Mouse (Mus musculus): ENCODE data around the gene Tenm4. TPM values are rescaled to one million over a fixed set of nuclear protein-coding genes. Genes with fewer than 3 reads are reported as not detected.
A peak's percentile ranks its signal among the peaks of the same experiment; 100 is the strongest.

Gene Tenm4
- polyA plus RNA-seq, 1 experiment from 2014 or later = 11.4 TPM

GRCm38 (mm10) chr7:96775080-96775486 lies 604.0 kb downstream of the Tenm4 start:
- H3K9me3 ChIP-seq (replicated peaks; ENCODE audit: control insufficient read depth, low read length) = no peaks in the 10 kb centered on the region; the same call in 1 of the 2 replicates
- 63% methylated on average over 6 of the region's 6 CpGs for WGBS (ENCODE audit: insufficient replicate concordance)
- H3K4me2 ChIP-seq = no peak overlapping the region
- H3K4me1 ChIP-seq (ENCODE audit: control insufficient read depth, insufficient read depth, low read length) = peaks cover 12% of the 10 kb centered on the region
- no peak for ATAC-seq (replicated peaks; ENCODE audit: insufficient number of reproducible peaks, low FRiP score, low TSS enrichment)
- no peak overlapping the region for H3K4me3 ChIP-seq (ENCODE audit: low read depth, low read length)
- H3K36me3 ChIP-seq (ENCODE audit: control insufficient read depth, insufficient read depth, low read length) = no peaks in the 10 kb centered on the region
- no peak overlapping the region for H3K9ac ChIP-seq (ENCODE audit: low read depth, low read length)
- 0 out of 2 replicates have a peak overlapping the region, but pooled peaks have one; percentile 8 for H3K27ac ChIP-seq (ENCODE audit: low read depth, low read length)
- H3K27me3 ChIP-seq (ENCODE audit: control insufficient read depth, insufficient read depth, low read length) = 0 out of 2 replicates have a peak, but pooled peaks cover 3% of the 10 kb centered on the region

- WGBS (ENCODE audit: insufficient replicate concordance) = 74% methylated on average over 8 of the region's 8 CpGs
- Histone ChIP-seq H3K27me3 (ENCODE audit: control insufficient read depth, insufficient read depth, low read length) (0 out of 2 replicates have a peak, but pooled peaks cover 3% of the 10 kb centered on the region), H3K27ac (ENCODE audit: low read depth, low read length) (no peak overlapping the region), H3K4me1 (ENCODE audit: control insufficient read depth, insufficient read depth, low read length) (peaks cover 13% of the 10 kb centered on the region), H3K9me3 (replicated peaks; ENCODE audit: control insufficient read depth, low read length) (no peaks in the 10 kb centered on the region; the same call in 1 of the 2 replicates), H3K4me3 (ENCODE audit: low read depth, low read length) (no peak overlapping the region), H3K4me2 (no peak overlapping the region), H3K36me3 (ENCODE audit: control insufficient read depth, insufficient read depth, low read length) (no peaks in the 10 kb centered on the region), H3K9ac (ENCODE audit: low read depth, low read length) (no peak overlapping the region)
- no peak for ATAC-seq (replicated peaks; ENCODE audit: insufficient number of reproducible peaks, low FRiP score, low TSS enrichment)
These were observed 607.0 kb downstream of the Tenm4 start for GRCm38 (mm10) chr7:96777938-96778600.

DNA sequence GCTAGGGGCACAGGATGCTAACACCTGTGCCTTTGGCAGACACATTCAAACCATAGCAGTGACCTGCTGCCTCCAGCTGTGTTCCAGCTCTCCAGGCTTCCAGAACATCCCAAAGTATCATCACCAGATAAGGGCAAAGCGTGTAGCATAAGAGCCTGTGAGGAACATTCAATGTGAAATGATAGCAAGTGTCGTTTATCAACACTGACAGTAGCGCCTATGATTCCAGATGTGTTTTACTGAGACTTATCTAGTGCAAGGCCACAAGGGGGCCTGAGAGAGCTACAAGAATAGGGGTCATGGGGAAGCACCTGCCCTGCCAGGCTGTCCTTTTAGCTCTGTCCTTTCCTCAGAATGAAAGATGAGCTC lies 607.5 kb downstream of the Tenm4 start:
- Histone ChIP-seq H3K27ac (ENCODE audit: low read depth, low read length) (no peak overlapping the region), H3K4me3 (ENCODE audit: low read depth, low read length) (no peak overlapping the region)
- 50% methylated on average over 3 of the region's 3 CpGs for WGBS (ENCODE audit: insufficient replicate concordance)

GRCm38 (mm10) chr7:96780556-96780955 lies 609.5 kb downstream of the Tenm4 start:
- H3K4me1 ChIP-seq (ENCODE audit: control insufficient read depth, insufficient read depth, low read length) = 0 out of 2 replicates have a peak, but pooled peaks cover 3% of the 10 kb centered on the region
- no peak overlapping the region for H3K4me3 ChIP-seq (ENCODE audit: low read depth, low read length)
- no peak for ATAC-seq (replicated peaks; ENCODE audit: insufficient number of reproducible peaks, low FRiP score, low TSS enrichment)
- no peaks in the 10 kb centered on the region for H3K36me3 ChIP-seq (ENCODE audit: control insufficient read depth, insufficient read depth, low read length)
- H3K27ac ChIP-seq (ENCODE audit: low read depth, low read length) = no peak overlapping the region
- H3K27me3 ChIP-seq (ENCODE audit: control insufficient read depth, insufficient read depth, low read length) = 0 out of 2 replicates have a peak, but pooled peaks cover under 1% of the 10 kb centered on the region
- H3K9me3 ChIP-seq (replicated peaks; ENCODE audit: control insufficient read depth, low read length) = no peaks in the 10 kb centered on the region; the same call in 1 of the 2 replicates
- H3K9ac ChIP-seq (ENCODE audit: low read depth, low read length) = no peak overlapping the region
- H3K4me2 ChIP-seq = no peak overlapping the region
- WGBS (ENCODE audit: insufficient replicate concordance) = 73% methylated on average over 1 of the region's 1 CpGs

More for the DNA sequence above, 607.5 kb downstream of the Tenm4 start:
- ATAC-seq (replicated peaks; ENCODE audit: insufficient number of reproducible peaks, low FRiP score, low TSS enrichment) = no peak
- Histone ChIP-seq H3K9ac (ENCODE audit: low read depth, low read length) (no peak overlapping the region), H3K4me1 (ENCODE audit: control insufficient read depth, insufficient read depth, low read length) (peaks cover 7% of the 10 kb centered on the region), H3K36me3 (ENCODE audit: control insufficient read depth, insufficient read depth, low read length) (no peaks in the 10 kb centered on the region), H3K27me3 (ENCODE audit: control insufficient read depth, insufficient read depth, low read length) (0 out of 2 replicates have a peak, but pooled peaks cover 3% of the 10 kb centered on the region), H3K9me3 (replicated peaks; ENCODE audit: control insufficient read depth, low read length) (no peaks in the 10 kb centered on the region; the same call in 1 of the 2 replicates), H3K4me2 (no peak overlapping the region)

- no peak overlapping the region for H3K27ac ChIP-seq (ENCODE audit: low read depth, low read length)
- H3K4me3 ChIP-seq (ENCODE audit: low read depth, low read length) = no peak overlapping the region
- H3K9ac ChIP-seq (ENCODE audit: low read depth, low read length) = no peak overlapping the region
- H3K9me3 ChIP-seq (replicated peaks; ENCODE audit: control insufficient read depth, low read length) = no peaks in the 10 kb centered on the region; the same call in 1 of the 2 replicates
- H3K4me2 ChIP-seq = no peak overlapping the region
- H3K4me1 ChIP-seq (ENCODE audit: control insufficient read depth, insufficient read depth, low read length) = 0 out of 2 replicates have a peak, but pooled peaks cover 3% of the 10 kb centered on the region
- ATAC-seq (replicated peaks; ENCODE audit: insufficient number of reproducible peaks, low FRiP score, low TSS enrichment) = no peak
- H3K27me3 ChIP-seq (ENCODE audit: control insufficient read depth, insufficient read depth, low read length) = no peaks in the 10 kb centered on the region
- WGBS (ENCODE audit: insufficient replicate concordance) = 64% methylated on average over 6 of the region's 6 CpGs
- H3K36me3 ChIP-seq (ENCODE audit: control insufficient read depth, insufficient read depth, low read length) = no peaks in the 10 kb centered on the region
These were observed 610.0 kb downstream of the Tenm4 start for GRCm38 (mm10) chr7:96781068-96781467.

DNA sequence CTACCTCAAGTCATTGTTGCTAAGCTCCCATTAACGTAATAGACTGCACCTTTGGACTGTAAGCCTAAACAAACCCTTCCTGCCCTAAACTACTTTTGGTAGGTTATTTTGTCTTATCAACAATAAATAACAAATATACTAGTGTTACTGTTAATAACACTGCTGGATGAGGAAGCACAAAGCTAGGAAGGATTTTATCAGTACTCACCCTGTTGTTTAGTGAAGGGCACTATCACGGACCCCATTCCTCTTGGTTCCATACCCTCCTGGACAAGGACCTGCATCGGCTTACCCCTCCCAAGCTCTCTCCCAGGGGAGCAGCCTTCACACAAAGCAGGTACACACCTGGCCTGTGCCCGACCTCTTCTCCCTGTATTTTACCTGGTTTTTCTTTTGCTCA lies 611.6 kb downstream of the Tenm4 start:
- H3K9me3 ChIP-seq (replicated peaks; ENCODE audit: control insufficient read depth, low read length) = no peaks in the 10 kb centered on the region
- H3K27me3 ChIP-seq (ENCODE audit: control insufficient read depth, insufficient read depth, low read length) = no peaks in the 10 kb centered on the region
- no peak for ATAC-seq (replicated peaks; ENCODE audit: insufficient number of reproducible peaks, low FRiP score, low TSS enrichment)
- WGBS (ENCODE audit: insufficient replicate concordance) = 85% methylated on average over 4 of the region's 4 CpGs
- H3K9ac ChIP-seq (ENCODE audit: low read depth, low read length) = no peak overlapping the region
- H3K27ac ChIP-seq (ENCODE audit: low read depth, low read length) = no peak overlapping the region
- no peak overlapping the region for H3K4me3 ChIP-seq (ENCODE audit: low read depth, low read length)
- no peaks in the 10 kb centered on the region for H3K36me3 ChIP-seq (ENCODE audit: control insufficient read depth, insufficient read depth, low read length)
- H3K4me2 ChIP-seq = no peak overlapping the region
- 0 out of 2 replicates have a peak, but pooled peaks cover 3% of the 10 kb centered on the region for H3K4me1 ChIP-seq (ENCODE audit: control insufficient read depth, insufficient read depth, low read length)

DNA sequence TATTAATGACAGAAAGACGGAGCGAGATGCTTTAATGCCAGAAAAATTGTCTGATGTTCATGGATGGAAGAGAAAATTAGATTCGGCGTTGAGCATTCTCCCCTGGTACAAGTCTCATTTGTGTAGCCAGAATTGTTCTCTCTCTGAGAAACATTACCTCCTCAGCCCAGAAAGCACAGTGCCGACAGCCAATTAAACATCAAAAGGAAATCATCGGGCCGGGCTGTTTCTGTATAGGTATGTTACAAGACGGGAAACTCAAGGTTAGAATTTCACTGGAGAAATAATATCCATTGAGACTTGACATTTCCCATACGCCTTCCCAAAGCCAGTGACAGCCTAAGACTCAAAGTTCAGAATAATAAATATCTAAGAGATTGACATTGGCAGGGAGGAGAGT lies 614.8 kb downstream of the Tenm4 start:
- no peak for ATAC-seq (replicated peaks; ENCODE audit: insufficient number of reproducible peaks, low FRiP score, low TSS enrichment)
- Histone ChIP-seq H3K4me2 (no peak overlapping the region), H3K9ac (ENCODE audit: low read depth, low read length) (no peak overlapping the region), H3K27me3 (ENCODE audit: control insufficient read depth, insufficient read depth, low read length) (no peaks in the 10 kb centered on the region; the same call in 1 of the 2 replicates), H3K36me3 (ENCODE audit: control insufficient read depth, insufficient read depth, low read length) (no peaks in the 10 kb centered on the region), H3K27ac (ENCODE audit: low read depth, low read length) (no peak overlapping the region), H3K4me3 (ENCODE audit: low read depth, low read length) (no peak overlapping the region), H3K4me1 (ENCODE audit: control insufficient read depth, insufficient read depth, low read length) (0 out of 2 replicates have a peak, but pooled peaks cover 3% of the 10 kb centered on the region), H3K9me3 (replicated peaks; ENCODE audit: control insufficient read depth, low read length) (no peaks in the 10 kb centered on the region)
- 62% methylated on average over 9 of the region's 9 CpGs for WGBS (ENCODE audit: insufficient replicate concordance)

DNA sequence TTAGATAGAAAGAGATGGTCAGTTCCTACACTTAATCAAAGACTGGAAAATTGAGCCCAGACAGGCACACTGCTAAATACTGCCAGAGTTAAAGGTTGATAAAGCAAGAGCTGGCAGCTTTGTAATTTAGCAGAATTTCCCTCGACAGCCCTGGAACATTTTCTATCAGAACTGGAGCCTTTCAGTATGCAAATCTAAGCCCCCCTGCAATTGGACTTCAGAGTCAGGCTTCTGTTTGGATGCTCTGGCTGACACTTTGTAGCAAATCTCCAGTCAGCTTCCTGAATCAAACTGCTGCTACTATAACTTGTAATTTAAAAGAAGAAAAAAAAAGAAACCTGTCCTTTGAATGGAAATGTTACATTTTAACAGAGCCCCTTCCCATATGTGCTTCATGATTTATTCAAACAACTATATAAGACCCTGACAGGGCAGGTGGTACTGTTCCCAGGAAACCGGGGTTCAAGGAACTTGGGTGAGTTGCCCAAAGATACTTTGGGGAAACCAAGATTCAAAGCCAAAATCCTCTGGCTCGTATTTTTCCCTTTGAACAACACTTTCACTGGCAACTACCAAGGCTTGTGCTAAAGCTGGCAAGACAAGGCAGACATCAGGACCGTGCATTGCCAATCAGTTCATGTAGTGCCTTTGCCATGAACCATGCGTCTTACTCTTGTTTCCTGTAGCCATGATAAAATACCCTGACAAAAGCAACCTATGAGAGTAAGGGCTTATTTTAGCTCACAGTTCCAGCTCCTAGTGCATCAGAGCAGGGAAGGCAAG lies 615.4 kb downstream of the Tenm4 start:
- Histone ChIP-seq H3K27ac (ENCODE audit: low read depth, low read length) (no peak overlapping the region), H3K4me1 (ENCODE audit: control insufficient read depth, insufficient read depth, low read length) (no peaks in the 10 kb centered on the region), H3K27me3 (ENCODE audit: control insufficient read depth, insufficient read depth, low read length) (no peaks in the 10 kb centered on the region; the same call in 1 of the 2 replicates), H3K9ac (ENCODE audit: low read depth, low read length) (no peak overlapping the region), H3K9me3 (replicated peaks; ENCODE audit: control insufficient read depth, low read length) (no peaks in the 10 kb centered on the region), H3K36me3 (ENCODE audit: control insufficient read depth, insufficient read depth, low read length) (no peaks in the 10 kb centered on the region), H3K4me3 (ENCODE audit: low read depth, low read length) (no peak overlapping the region), H3K4me2 (no peak overlapping the region)
- WGBS (ENCODE audit: insufficient replicate concordance) = 62% methylated on average over 5 of the region's 5 CpGs
- no peak for ATAC-seq (replicated peaks; ENCODE audit: insufficient number of reproducible peaks, low FRiP score, low TSS enrichment)

All from heart, embryonic 11.5 days (tissue).